Mouse (Mus musculus) frontal cortex, postnatal 10 days (tissue): ENCODE measurements around the gene C2cd2l.

ENCODE experiments used
- DNase-seq, 2 experiments: peaks; one replicate each; pipeline ENCODE4 v3.0.0; 2022; ENCODE audit warnings: low spot score in 2 of 2, mixed read lengths in 1 of 2

Gene C2cd2l

DNA sequence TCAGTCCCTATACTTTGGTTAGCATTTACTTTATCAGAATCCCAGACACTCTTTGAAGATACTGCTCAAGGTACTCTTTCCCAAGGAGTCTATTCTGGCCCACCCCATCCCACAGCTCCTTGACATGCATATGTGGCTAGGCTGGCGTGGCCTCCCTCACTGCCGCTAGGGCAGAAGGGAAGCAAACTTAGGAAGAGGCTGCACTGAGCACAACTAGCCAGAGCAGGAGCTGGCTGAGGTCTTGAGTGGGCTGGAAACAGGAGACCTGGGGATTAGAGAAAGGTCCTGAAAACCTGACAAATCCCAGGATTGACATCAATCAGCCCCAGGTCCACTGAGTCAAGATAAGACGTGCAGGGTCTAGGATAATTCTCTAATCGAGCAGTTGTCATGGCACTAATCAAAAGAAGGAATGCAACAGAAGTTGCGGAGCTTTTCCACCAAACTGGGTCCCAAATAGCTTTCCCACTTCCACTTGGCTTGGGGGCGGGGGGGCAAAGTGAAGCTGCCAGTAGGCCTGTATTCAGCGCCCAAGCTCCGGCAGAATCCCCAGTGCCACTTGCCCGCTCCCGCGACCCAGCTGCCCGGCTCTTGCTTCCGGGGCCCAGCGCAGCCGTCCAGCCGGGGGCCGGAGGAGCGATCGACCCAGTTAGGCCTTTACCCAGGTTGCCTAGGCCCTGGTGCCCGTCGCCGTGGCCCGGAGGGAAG lies 52.6 kb downstream of the C2cd2l start:
- DNase-seq: no peak

DNA sequence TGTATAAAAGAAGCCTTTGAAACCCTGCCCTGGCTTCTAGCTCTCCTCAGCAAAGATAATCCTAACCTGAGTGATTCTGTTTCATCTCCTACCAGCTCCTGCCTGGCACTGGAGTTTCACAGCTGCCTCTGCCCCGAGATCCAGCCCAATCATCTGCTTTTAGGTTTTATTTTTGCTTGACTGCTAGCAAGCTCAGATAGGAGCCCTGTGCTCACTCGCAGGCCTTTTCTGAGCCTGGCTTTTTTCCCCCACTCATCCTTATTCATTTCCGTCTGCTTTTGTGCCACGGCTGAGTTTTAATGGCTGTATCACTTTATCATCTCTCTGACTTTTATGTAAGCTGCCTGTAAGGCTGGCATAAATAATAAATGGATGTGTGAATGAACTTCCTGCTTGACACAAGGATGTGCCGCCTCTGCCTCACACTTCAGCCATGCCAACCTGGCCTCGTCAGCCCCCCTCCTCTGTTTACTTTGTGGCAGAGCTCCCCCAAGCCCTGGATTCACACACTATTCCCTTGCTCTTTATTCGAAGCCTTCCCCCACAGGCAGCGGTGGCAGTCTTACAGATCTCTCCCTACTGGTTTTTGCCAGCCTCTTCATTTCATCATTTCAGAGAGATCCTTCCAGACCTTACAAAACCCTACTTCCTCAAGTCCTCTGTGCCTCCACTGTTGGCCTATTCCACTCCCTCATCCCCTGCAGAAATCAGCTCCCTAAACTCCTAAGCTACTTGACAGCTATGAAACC lies 53.4 kb downstream of the C2cd2l start:
- DNase-seq: peak in 1 of 2 experiments; percentile 37

DNA sequence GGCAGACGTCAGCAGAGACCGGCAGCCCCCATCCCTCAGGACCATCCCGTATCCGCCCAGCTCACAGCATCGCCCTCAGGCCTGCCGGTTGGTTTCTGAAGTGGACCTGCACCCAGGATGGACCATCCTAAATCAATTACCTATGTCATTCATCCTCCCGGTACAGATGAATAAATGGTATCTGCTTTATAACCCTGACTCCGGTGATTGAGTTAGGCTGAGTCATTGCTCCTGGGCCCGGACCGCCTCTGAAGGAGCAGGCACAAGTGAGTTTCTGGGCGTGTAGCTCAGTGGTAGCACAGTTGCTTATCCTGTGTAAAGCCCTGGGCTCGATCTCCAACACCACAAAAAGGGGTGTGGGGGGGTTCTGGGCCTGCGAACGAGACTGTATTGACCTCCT lies 58.7 kb downstream of the C2cd2l start:
- no peak for DNase-seq
